Mouse (Mus musculus) activated CD4-positive, CD25-positive, alpha-beta regulatory T cell, adult 4 months (primary cell): ENCODE results near the gene Slc25a51. TPM values are rescaled to one million over a fixed set of nuclear protein-coding genes. Genes with fewer than 3 reads are reported as not detected.

Source experiments
- ATAC-seq: one replicate; pipeline ENCODE4 v1.8.0; 2017
- polyA plus RNA-seq, 2 experiments: library from polyadenylated mRNA; unstranded; fragments of 100-300 nt; shearing (Covaris generic); gene quantifications; one replicate each; pipeline ENCODE4 v1.2.1; 2017

Slc25a51 gene
- 10 to 100 TPM; 35.3 to 49.7 TPM for polyA plus RNA-seq

DNA sequence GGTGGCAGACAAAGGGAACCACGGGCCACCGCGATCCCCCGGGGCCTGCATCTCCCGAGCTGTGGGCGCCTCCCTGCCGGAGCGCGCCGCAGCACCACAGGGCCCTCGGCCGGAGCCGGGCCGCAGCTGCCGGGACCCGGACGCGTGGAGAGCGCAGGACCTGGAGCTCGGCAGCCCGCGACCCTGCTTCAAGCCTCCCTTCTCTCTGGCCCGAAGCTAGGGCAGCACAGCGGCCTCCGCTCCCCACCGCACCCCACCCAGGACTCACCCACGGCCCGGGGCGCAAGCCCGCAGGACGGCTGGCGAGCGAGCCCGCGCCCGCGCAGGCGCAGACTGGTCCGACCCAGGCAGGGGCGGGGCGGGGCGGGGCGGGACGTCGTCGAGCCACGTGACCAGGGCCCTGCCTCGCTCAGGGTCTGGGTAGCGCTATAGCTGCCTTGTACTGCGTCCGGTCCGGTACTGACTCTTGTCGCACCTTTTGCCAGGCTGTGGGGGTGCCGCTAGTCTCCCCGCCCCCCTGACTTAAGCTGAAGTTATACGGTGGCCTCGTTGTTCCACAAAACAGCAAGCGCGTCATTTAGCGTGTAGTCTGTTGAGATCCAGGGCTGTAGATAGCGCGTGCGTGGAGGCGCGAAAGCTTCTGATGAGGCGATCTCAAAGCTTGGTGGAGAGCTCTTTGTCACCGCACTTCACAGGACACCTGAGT, at the start of gene Slc25a51:
Gene Slc25a51, minus strand, starts transcription at position 340 of the 706 bp plus-strand sequence.
- ATAC-seq = peak; percentile 92

DNA sequence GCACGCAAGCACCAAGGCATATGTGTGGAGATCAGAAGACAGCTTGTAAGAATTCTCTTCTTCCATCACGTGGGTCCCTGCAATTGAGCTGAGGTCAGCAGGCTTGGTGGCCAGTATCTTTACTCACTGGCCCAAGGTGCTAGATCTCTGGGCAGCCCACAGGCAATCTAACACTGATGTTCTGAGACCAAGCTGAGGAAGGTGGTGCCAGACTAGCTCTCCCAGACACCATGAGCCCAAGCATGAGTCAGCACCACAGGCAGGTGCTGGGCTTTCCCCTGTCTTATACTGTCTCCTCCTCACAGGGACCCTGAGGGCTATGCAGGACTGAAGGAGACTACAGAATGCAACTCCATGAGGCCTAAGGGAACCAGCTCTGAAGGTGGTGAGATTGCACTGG, 49.0 kb upstream of the Slc25a51 start:
- ATAC-seq = no peak

GRCm38 (mm10) chr4:45455001-45455400, 46.4 kb upstream of the Slc25a51 start:
- no peak for ATAC-seq

DNA sequence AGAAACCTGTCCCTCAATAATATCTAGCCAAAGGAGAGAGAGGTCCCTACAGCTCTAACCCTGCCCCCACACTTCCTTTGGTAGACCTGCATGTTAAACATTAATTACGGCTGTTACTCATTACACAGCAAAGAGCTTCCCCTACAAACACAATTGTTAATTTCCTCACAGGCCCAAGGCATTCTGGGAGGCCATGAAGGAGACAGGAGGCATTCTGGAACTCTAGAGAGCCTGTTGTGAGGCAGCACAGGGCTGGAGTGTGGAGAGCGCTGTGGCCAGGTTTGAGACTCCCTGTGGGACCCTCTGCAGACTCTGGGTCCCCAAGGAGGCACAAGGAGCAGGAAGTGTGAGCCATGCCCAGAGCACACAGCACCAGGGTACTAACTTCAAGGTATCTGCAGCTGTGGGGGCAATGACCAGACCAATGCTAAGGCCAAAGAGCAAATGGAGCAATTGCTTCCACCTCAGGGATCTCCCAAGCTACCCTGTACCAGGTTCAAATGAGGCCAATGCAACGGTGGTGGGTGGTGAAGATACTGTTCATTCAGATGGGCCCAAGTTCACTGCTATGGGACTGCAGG, 44.8 kb upstream of the Slc25a51 start:
- ATAC-seq = no peak

GRCm38 (mm10) chr4:45452569-45453111, 44.1 kb upstream of the Slc25a51 start:
- ATAC-seq = no peak

GRCm38 (mm10) chr4:45449012-45449411, 40.4 kb upstream of the Slc25a51 start:
- no peak for ATAC-seq

DNA sequence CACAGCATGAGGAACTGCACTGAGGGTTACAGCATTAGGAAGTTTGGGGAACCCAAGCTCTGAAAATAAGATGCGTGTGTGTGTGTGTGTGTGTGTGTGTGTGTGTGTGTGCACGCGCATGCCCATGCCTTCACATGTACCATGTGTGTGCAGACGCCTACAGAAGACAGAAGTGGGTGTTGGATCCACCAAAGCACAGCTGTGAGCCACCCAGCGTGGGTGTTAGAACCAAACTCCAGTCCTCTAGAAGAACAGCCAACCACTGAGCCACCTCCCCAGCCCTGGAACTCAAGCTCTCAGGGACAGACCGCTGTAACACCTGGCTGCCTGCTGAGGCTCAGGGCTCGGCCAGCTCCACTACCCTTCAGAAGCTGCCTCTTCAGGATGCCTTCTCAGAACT, 39.9 kb upstream of the Slc25a51 start:
- no peak for ATAC-seq

- ATAC-seq = no peak
These were observed 38.6 kb upstream of the Slc25a51 start for GRCm38 (mm10) chr4:45447196-45447595.

DNA sequence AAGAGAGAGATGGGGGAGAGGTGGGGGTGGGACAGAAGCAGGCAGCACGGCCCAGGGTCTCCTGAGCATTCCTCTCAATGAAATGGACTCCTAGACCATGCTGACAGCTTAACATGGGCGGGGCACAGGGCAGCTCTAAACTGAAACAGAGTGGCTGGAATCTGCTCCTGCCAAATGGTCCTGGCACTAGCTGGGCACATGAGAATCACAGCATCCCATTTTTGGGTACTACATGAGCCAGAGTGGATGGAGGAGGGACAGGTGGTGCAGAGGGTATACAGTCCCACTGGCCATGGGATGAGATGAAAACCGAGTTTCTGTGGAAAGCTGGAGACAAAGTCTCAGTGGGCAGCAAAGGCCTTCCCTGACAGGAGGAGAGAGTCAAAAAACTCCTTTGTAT, 36.7 kb upstream of the Slc25a51 start:
- ATAC-seq = no peak

GRCm38 (mm10) chr4:45444813-45445212, 36.2 kb upstream of the Slc25a51 start:
- no peak for ATAC-seq

- no peak for ATAC-seq
These were observed 35.1 kb upstream of the Slc25a51 start for GRCm38 (mm10) chr4:45443652-45444051.

DNA sequence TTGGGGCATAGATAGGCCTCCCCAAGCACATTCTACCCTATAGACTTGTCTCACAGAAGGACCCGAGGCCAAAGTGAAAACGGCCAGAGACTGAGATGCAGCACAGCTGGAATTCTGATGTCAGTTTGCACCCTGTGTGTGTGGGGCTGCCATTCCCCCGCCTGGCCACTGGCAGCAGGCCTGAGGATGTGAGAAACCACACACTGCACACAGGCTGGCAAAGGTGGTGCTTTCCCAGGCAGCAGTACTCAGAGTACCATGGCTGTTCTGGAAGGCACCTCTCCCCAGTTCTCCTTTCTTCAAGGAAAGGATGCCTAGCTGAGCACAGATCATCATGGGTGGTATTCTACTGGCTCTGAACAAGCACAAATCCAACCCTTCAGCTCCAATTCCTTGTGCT, 33.7 kb upstream of the Slc25a51 start:
- ATAC-seq = no peak

DNA sequence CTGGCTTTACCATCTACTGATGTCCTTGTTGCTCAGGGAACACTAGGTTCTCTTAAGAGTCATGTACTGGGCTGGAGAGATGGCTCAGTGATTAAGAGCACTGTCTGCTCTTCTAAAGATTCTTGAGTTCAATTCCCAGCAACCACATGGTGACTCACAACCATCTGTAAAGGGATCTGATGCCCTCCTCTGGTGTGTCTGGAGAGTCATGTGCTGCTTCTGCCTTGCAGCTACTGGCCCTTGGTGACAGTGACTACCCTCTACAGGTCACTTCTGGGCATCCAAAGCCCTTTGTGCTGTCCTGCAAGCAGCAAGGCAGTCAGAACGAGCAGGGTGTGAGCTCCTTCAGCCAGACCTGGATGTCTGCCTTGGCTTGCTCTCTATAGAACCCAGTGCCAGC, 33.2 kb upstream of the Slc25a51 start:
- no peak for ATAC-seq

DNA sequence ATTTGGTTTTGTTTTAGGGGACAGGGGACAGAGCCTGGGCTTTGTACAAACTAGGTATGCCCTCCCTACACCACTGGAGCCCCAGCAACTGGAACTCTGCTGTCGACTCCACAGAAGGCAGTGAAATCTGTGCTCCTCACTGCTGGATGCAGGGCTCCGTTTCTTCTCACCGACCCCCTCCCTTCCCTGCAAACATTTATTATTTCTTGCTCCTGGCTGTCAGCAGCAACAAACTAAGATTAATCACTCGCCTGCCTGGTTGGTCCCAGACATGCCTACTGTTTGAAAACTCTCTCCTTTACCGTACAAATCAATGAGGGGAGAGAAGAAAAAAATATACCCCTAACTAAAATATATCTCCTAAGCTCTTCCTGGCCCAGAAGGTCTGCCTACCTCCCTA, 30.7 kb upstream of the Slc25a51 start:
- ATAC-seq = no peak

DNA sequence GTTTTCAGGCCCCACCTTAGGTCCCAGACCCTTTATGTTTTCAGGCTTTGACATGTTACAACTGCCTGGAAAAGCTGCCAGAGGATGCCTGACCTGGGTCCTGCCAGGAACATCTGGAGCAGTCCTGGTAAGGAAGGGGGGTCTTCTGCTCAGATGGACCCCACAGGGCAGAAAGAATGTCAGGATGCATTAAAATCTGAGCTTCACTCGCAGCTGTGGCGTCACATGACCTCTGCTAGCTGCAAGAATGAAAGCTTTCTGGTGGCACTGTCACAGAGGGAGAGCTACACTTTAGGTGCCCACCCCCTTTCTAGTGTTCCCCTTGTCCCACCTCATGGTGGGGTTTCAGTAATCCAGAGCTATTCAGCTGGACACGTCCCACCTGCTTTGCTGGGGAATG, 28.4 kb upstream of the Slc25a51 start:
- no peak for ATAC-seq

- ATAC-seq = no peak
These were observed 27.9 kb upstream of the Slc25a51 start for GRCm38 (mm10) chr4:45436383-45436913.

GRCm38 (mm10) chr4:45435899-45436298, 27.3 kb upstream of the Slc25a51 start:
- no peak for ATAC-seq

DNA sequence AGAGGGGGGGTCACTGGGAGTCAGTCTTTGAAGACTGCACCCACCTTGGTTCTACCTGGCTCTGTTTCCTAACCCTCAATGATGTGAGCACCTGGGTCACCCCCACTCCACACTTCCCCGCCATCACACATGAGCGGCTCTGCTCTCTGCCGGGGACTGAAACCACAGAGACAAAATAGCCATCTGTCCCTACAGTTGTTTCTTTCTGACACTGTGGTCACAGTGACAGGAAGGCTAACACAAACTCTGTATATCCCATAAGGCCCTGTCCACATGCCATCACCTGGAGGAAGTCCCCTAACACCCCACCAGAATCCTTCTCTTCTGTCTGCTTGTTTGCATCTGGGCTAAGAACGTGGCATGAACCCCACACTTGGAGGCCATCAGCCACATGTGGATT, 26.1 kb upstream of the Slc25a51 start:
- ATAC-seq = no peak

GRCm38 (mm10) chr4:45434071-45434470, 25.5 kb upstream of the Slc25a51 start:
- no peak for ATAC-seq

GRCm38 (mm10) chr4:45431806-45432205, 23.2 kb upstream of the Slc25a51 start:
- no peak for ATAC-seq

GRCm38 (mm10) chr4:45431316-45431715, 22.8 kb upstream of the Slc25a51 start:
- ATAC-seq = no peak

DNA sequence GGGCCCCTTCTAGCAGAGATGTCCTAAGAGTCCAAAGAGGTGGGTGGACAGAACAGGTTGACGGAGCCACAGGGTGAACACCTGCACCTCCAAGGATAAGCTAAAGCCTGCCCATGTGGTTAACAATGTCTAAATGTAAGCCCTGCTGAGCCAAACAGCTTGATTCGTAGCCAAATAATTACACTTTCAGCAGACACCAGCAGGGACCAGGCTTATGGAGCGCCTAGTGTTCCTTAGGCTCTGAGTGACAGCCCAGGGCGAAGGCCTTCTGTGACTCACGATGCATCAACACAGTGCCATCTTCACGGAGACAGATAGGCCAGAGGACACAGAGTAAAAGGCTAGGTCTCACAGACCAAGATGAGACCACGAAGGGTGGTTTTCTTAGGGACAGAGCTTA, 20.9 kb upstream of the Slc25a51 start:
- no peak for ATAC-seq

DNA sequence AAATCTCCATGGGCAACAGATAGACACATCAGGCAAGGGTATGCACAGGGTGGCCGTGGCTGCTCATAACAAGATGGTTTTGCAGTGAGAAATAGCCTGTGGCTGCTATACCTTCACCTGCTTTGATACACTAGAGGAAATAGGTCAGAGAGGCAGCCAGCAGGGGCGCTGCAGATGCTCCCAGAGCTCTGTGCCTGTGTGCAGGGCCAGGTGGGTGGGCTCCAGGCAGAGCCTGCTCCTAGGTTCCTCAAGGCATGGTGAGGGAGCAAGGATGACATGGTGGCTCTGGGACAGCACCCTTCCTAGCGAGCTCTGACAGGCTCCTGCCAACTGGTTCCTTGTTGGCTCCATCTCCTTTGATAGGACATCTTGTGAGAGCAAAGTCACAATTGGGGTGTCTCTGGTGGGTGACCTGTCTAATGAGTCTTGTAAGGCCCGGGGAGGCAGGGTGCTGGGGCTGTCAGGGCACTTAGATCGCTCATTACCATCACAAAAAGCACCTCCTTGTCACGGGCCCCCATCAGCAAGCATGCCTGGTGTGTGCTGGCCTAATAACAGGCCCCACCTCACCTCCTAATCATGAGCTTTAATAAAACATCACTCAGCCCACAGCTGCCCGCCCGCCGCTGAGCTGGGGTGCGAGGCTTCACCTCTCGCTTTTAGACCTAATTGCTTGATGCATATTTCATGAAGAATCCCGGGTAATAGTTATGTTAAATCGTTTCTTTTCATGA, 18.3 kb upstream of the Slc25a51 start:
- no peak for ATAC-seq
